In the genomic region with DNA sequence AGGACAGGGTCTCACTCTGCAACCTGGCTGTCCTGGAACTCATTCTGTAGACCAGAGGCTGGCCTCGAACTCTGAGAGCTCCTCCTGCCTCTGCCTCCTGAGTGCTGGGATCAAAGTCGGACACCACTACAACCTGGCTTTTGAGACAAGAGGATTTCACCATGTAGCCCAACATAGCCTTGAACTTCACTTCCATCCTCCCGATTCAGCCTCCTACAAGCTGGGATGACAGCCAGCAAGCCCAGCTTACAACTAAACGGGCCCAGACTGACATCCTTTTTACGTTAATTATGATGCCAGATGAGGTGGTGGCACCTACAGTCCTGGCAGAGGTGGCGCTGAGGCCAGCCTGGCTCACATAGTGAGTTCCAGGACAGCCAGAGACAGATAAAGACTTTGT, we compare ENCODE assay signal across 8 mouse cellular contexts. TPM values are rescaled to one million over a fixed set of nuclear protein-coding genes. Genes with fewer than 3 reads are reported as not detected.
DNase-seq lines count a peak whose midpoint lies in the region; ATAC-seq and TF ChIP-seq lines count a peak whose summit lies in the region.

No protein-coding gene starts in this region.

- no peak overlapping the region for H3K27ac ChIP-seq in lung, postnatal 0 days (ENCODE audit: low read length)
- no peak overlapping the region for H3K27ac ChIP-seq in forebrain, embryonic 14.5 days (ENCODE audit: low read depth, low read length)
- no peak overlapping the region for H3K27ac ChIP-seq in limb, embryonic 15.5 days
- H3K27ac ChIP-seq in stomach, embryonic 14.5 days (ENCODE audit: low read length) = no peak overlapping the region

- H3K4me3 ChIP-seq in lung, postnatal 0 days (ENCODE audit: low read depth, low read length) = 0 out of 2 replicates have a peak overlapping the region, but pooled peaks have one; percentile 83
- H3K4me3 ChIP-seq in forebrain, embryonic 14.5 days (ENCODE audit: low read depth, low read length) = peak overlapping the region; percentile 89; the same call in 1 of the 2 replicates
- peak overlapping the region; percentile 67 for H3K4me3 ChIP-seq in limb, embryonic 15.5 days
- H3K4me3 ChIP-seq in stomach, embryonic 14.5 days (ENCODE audit: low read depth, low read length) = peak overlapping the region; percentile 84

- peaks cover 7% of the 10 kb centered on the region; the same call in 1 of the 2 replicates for H3K4me1 ChIP-seq in lung, postnatal 0 days (ENCODE audit: insufficient read depth, low read depth, low read length)
- peaks cover 14% of the 10 kb centered on the region for H3K4me1 ChIP-seq in forebrain, embryonic 14.5 days (ENCODE audit: control insufficient read depth, insufficient read depth, low read length)
- H3K4me1 ChIP-seq in limb, embryonic 15.5 days = peaks cover 38% of the 10 kb centered on the region
- peaks cover 12% of the 10 kb centered on the region for H3K4me1 ChIP-seq in stomach, embryonic 14.5 days (ENCODE audit: control insufficient read depth, insufficient read depth, low read length)

- TF ChIP-seq EP300 in lung, postnatal 0 days (IDR thresholded peaks at IDR 0.05) = no peak

- H3K9me3 ChIP-seq in lung, postnatal 0 days (ENCODE audit: low read length) = no peaks in the 10 kb centered on the region
- H3K9me3 ChIP-seq in forebrain, embryonic 14.5 days (replicated peaks; ENCODE audit: control insufficient read depth, low read length) = no peaks in the 10 kb centered on the region
- no peaks in the 10 kb centered on the region for H3K9me3 ChIP-seq in limb, embryonic 15.5 days
- H3K9me3 ChIP-seq in stomach, embryonic 14.5 days (ENCODE audit: control insufficient read depth, low read depth, low read length) = no peaks in the 10 kb centered on the region

- no peaks in the 10 kb centered on the region for H3K27me3 ChIP-seq in lung, postnatal 0 days (replicated peaks; ENCODE audit: insufficient read depth, low read length)
- H3K27me3 ChIP-seq in forebrain, embryonic 14.5 days (replicated peaks; ENCODE audit: control insufficient read depth, insufficient read depth, low read length) = no peaks in the 10 kb centered on the region
- no peaks in the 10 kb centered on the region for H3K27me3 ChIP-seq in limb, embryonic 15.5 days
- H3K27me3 ChIP-seq in stomach, embryonic 14.5 days (ENCODE audit: control insufficient read depth, insufficient read depth, low read length) = no peaks in the 10 kb centered on the region

- no peak for TF ChIP-seq CTCF in lung, postnatal 0 days (IDR thresholded peaks at IDR 0.05)

- no peak for ATAC-seq in lung, postnatal 0 days
- no peak for ATAC-seq in forebrain, embryonic 14.5 days
- ATAC-seq in limb, embryonic 15.5 days (ENCODE audit: insufficient number of reproducible peaks, low FRiP score, low TSS enrichment, low read depth) = no peak
- ATAC-seq in stomach, embryonic 14.5 days (ENCODE audit: insufficient number of reproducible peaks, insufficient read depth, low FRiP score, low read depth) = no peak

- 0 out of 2 replicates have a peak overlapping the region, but pooled peaks have one; percentile 84 for H3K9ac ChIP-seq in lung, postnatal 0 days (replicated peaks; ENCODE audit: low read depth)
- peak overlapping the region; percentile 87 for H3K9ac ChIP-seq in forebrain, embryonic 14.5 days (ENCODE audit: low read length)
- 0 out of 2 replicates have a peak overlapping the region, but pooled peaks have one; percentile 18 for H3K9ac ChIP-seq in limb, embryonic 15.5 days
- H3K9ac ChIP-seq in stomach, embryonic 14.5 days (replicated peaks; ENCODE audit: low read depth, low read length) = no peak overlapping the region

- H3K4me2 ChIP-seq in lung, postnatal 0 days (replicated peaks; ENCODE audit: low read depth, low read length) = peak overlapping the region; percentile 84
- peak overlapping the region; percentile 97 for H3K4me2 ChIP-seq in forebrain, embryonic 14.5 days (ENCODE audit: low read length)
- H3K4me2 ChIP-seq in limb, embryonic 15.5 days = peak overlapping the region; percentile 78
- H3K4me2 ChIP-seq in stomach, embryonic 14.5 days (replicated peaks; ENCODE audit: low read depth, low read length) = peak overlapping the region; percentile 89

- WGBS in lung, postnatal 0 days = 72% methylated on average over 6 of the region's 6 CpGs
- WGBS in forebrain, embryonic 14.5 days = 88% methylated on average over 6 of the region's 6 CpGs
- WGBS in limb, embryonic 15.5 days = 82% methylated on average over 6 of the region's 6 CpGs
- WGBS in stomach, embryonic 14.5 days = 85% methylated on average over 6 of the region's 6 CpGs

- H3K36me3 ChIP-seq in lung, postnatal 0 days (ENCODE audit: insufficient read depth, low read length) = no peaks in the 10 kb centered on the region
- H3K36me3 ChIP-seq in forebrain, embryonic 14.5 days (ENCODE audit: control insufficient read depth, insufficient read depth, low read length) = peaks cover 12% of the 10 kb centered on the region; the same call in 1 of the 2 replicates
- H3K36me3 ChIP-seq in limb, embryonic 15.5 days = peaks cover 21% of the 10 kb centered on the region
- no peaks in the 10 kb centered on the region for H3K36me3 ChIP-seq in stomach, embryonic 14.5 days (ENCODE audit: control insufficient read depth, insufficient read depth, low read length)

- DNase-seq in lung, postnatal 0 days (ENCODE audit: low spot score) = no peak
- no peak for DNase-seq in lung, postnatal 25 days (ENCODE audit: low spot score)
- DNase-seq in forebrain, embryonic 14.5 days (ENCODE audit: low spot score) = no peak
- no peak for DNase-seq in cerebellum, adult 11 months
- no peak for DNase-seq in kidney, postnatal 4 days
- no peak for DNase-seq in retina, embryonic 14.5 days (ENCODE audit: low spot score)

RNA-seq across cellular contexts. Expression of gene Sgta, which starts 1.1 kb away (rescaled TPM):
- 102 and 103 TPM in 2 replicates for polyA plus RNA-seq in lung, postnatal 0 days (2015; fragmentation: Nextera tagmentation; extraction: Ambion mirVana)
- 304 and 312 TPM in 2 replicates for polyA plus RNA-seq in forebrain, embryonic 14.5 days (2014; fragmentation: Nextera tagmentation; extraction: Ambion mirVana)
- 200 and 204 TPM in 2 replicates for polyA plus RNA-seq in limb, embryonic 15.5 days (2015; fragmentation: Nextera tagmentation; extraction: Ambion mirVana)
- polyA plus RNA-seq in stomach, embryonic 14.5 days (2014; fragmentation: Nextera tagmentation; extraction: Ambion mirVana) = 162 and 164 TPM in 2 replicates

RNA-seq across cellular contexts. Expression of gene Thop1, which starts 10.9 kb away (rescaled TPM):
- polyA plus RNA-seq in lung, postnatal 0 days (2015; fragmentation: Nextera tagmentation; extraction: Ambion mirVana) = 14.0 and 15.1 TPM in 2 replicates
- polyA plus RNA-seq in forebrain, embryonic 14.5 days (2014; fragmentation: Nextera tagmentation; extraction: Ambion mirVana) = 38.9 and 45.6 TPM in 2 replicates
- polyA plus RNA-seq in limb, embryonic 15.5 days (2015; fragmentation: Nextera tagmentation; extraction: Ambion mirVana) = 79.3 and 91.0 TPM in 2 replicates
- polyA plus RNA-seq in stomach, embryonic 14.5 days (2014; fragmentation: Nextera tagmentation; extraction: Ambion mirVana) = 38.2 and 39.9 TPM in 2 replicates

RNA-seq across cellular contexts. Expression of gene Slc39a3, which starts 21.7 kb away (rescaled TPM):
- polyA plus RNA-seq in lung, postnatal 0 days (2015; fragmentation: Nextera tagmentation; extraction: Ambion mirVana) = 15.4 and 16.0 TPM in 2 replicates
- 20.7 and 26.9 TPM in 2 replicates for polyA plus RNA-seq in forebrain, embryonic 14.5 days (2014; fragmentation: Nextera tagmentation; extraction: Ambion mirVana)
- 21.3 and 21.8 TPM in 2 replicates for polyA plus RNA-seq in limb, embryonic 15.5 days (2015; fragmentation: Nextera tagmentation; extraction: Ambion mirVana)
- 10.3 and 11.9 TPM in 2 replicates for polyA plus RNA-seq in stomach, embryonic 14.5 days (2014; fragmentation: Nextera tagmentation; extraction: Ambion mirVana)

RNA-seq across cellular contexts. Expression of gene Diras1, which starts 33.4 kb away (rescaled TPM):
- not detected in 2 replicates for polyA plus RNA-seq in lung, postnatal 0 days (2015; fragmentation: Nextera tagmentation; extraction: Ambion mirVana)
- 19.0 and 21.0 TPM in 2 replicates for polyA plus RNA-seq in forebrain, embryonic 14.5 days (2014; fragmentation: Nextera tagmentation; extraction: Ambion mirVana)
- 0.05 and 0.29 TPM in 2 replicates for polyA plus RNA-seq in limb, embryonic 15.5 days (2015; fragmentation: Nextera tagmentation; extraction: Ambion mirVana)
- 0.20 and 0.41 TPM in 2 replicates for polyA plus RNA-seq in stomach, embryonic 14.5 days (2014; fragmentation: Nextera tagmentation; extraction: Ambion mirVana)

RNA-seq across cellular contexts. Expression of gene Creb3l3, which starts 39.8 kb away (rescaled TPM):
- 0.40 and 0.57 TPM in 2 replicates for polyA plus RNA-seq in lung, postnatal 0 days (2015; fragmentation: Nextera tagmentation; extraction: Ambion mirVana)
- 0.14 and 0.25 TPM in 2 replicates for polyA plus RNA-seq in forebrain, embryonic 14.5 days (2014; fragmentation: Nextera tagmentation; extraction: Ambion mirVana)
- 0.73 and 1.5 TPM in 2 replicates for polyA plus RNA-seq in limb, embryonic 15.5 days (2015; fragmentation: Nextera tagmentation; extraction: Ambion mirVana)
- polyA plus RNA-seq in stomach, embryonic 14.5 days (2014; fragmentation: Nextera tagmentation; extraction: Ambion mirVana) = 0.22 and 0.56 TPM in 2 replicates
